Mouse (Mus musculus): ENCODE results near the gene Tldc2. TPM values are rescaled to one million over a fixed set of nuclear protein-coding genes. Genes with fewer than 3 reads are reported as not detected.

Tldc2 gene
- polyA plus RNA-seq, 1 experiment from 2014 or later: not detected

DNA sequence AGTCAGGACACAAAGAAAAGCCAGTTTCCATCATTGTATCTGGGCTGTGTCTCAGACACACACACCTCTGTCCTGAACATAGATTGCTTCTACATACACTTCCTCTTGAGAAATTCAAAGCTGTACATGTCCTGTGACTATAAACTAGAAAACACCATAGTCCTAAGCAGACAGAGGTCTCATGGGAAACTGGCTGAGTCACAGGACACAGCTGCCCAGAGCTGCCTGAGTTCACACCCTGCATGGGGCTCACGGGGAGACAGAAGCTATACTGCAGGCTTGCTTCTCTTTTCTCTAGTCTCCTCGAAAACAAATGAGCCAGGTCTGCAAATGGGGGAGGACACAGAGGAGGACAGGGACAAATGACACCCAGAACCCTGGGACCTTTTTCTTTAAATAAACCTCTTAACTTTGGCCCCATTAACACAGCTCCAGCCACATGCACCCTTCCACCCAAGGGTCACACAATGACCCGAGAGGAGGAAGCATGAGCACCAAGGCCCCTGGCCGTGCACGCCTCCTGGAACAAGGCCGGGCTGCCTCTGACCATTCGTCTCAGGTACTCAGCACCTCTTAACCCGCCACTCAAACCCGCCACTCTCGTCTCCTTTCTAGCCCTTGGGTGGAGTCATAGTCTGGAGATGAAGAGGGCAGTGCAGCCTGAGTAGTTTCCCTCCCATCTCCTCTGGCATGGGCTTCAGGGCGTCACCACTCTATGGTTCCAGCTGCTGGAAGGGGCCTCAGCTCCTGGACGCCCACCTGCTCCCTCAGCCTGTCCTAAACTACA is 12.9 kb downstream of the Tldc2 start:
- no peaks in the 10 kb centered on the region for H3K4me1 ChIP-seq (ENCODE audit: control insufficient read depth, insufficient read depth, low read length)
- DNase-seq (ENCODE audit: low spot score, missing footprints) (no peak), ATAC-seq (ENCODE audit: low FRiP score) (no peak)
- no peak overlapping the region for H3K4me2 ChIP-seq
- no peaks in the 10 kb centered on the region for H3K27me3 ChIP-seq (ENCODE audit: control insufficient read depth, insufficient read depth, low read length)
- H3K9me3 ChIP-seq (ENCODE audit: control insufficient read depth, low read length): no peaks in the 10 kb centered on the region
- H3K36me3 ChIP-seq (ENCODE audit: control insufficient read depth, insufficient read depth, low read length): no peaks in the 10 kb centered on the region
- H3K9ac ChIP-seq (ENCODE audit: low read length): no peak overlapping the region
- no peak overlapping the region for H3K4me3 ChIP-seq (ENCODE audit: low read depth, low read length)
- WGBS: 94% methylated on average over 12 of the region's 12 CpGs
- no peak overlapping the region for H3K27ac ChIP-seq (ENCODE audit: low read depth, low read length)

DNA sequence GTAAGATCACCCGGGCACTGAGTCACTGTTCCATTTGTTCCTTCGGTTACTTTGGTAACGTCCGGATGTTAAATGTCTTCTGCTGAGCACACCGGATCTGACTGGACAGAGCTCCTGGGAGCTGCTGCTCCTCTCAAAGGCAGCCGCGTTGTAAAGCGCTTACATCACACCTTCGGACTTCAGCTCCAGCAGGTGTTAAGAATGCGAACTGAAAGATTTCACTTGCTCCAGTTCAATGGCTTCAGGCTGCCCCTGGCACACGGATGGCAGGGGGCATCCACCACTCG is 13.4 kb downstream of the Tldc2 start:
- 92% methylated on average over 12 of the region's 12 CpGs for WGBS
- no peaks in the 10 kb centered on the region for H3K36me3 ChIP-seq (ENCODE audit: control insufficient read depth, insufficient read depth, low read length)
- no peaks in the 10 kb centered on the region for H3K4me1 ChIP-seq (ENCODE audit: control insufficient read depth, insufficient read depth, low read length)
- no peaks in the 10 kb centered on the region for H3K9me3 ChIP-seq (ENCODE audit: control insufficient read depth, low read length)
- H3K4me2 ChIP-seq: no peak overlapping the region
- no peak for DNase-seq (ENCODE audit: low spot score, missing footprints)
- H3K4me3 ChIP-seq (ENCODE audit: low read depth, low read length): no peak overlapping the region
- no peak overlapping the region for H3K27ac ChIP-seq (ENCODE audit: low read depth, low read length)
- ATAC-seq (ENCODE audit: low FRiP score): no peak
- H3K9ac ChIP-seq (ENCODE audit: low read length): no peak overlapping the region
- no peaks in the 10 kb centered on the region for H3K27me3 ChIP-seq (ENCODE audit: control insufficient read depth, insufficient read depth, low read length)

DNA sequence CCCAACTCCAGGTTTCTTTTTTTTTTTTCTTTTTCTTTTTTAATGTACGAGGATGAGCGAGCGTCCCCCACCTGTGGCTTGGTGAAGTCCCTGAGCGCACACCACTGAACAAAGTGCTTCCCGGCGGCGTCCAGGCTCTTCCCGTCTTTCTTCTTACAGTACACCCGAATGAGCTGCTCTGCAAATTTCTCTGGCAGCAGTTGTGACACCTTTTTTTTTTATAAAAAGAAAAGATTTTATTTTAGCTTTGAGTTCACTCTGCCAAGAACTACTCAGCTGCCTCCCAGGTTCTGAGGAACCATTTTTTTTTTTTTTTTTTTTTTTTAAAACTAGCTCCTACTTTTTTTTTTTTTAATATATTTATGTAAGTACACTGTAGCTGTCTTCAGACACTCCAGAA is 14.8 kb downstream of the Tldc2 start:
- H3K27ac ChIP-seq (ENCODE audit: low read depth, low read length): no peak overlapping the region
- ATAC-seq (ENCODE audit: low FRiP score): no peak
- no peak overlapping the region for H3K4me3 ChIP-seq (ENCODE audit: low read depth, low read length)
- no peaks in the 10 kb centered on the region for H3K9me3 ChIP-seq (ENCODE audit: control insufficient read depth, low read length)
- WGBS: 95% methylated on average over 9 of the region's 9 CpGs
- no peak overlapping the region for H3K9ac ChIP-seq (ENCODE audit: low read length)
- no peaks in the 10 kb centered on the region for H3K27me3 ChIP-seq (ENCODE audit: control insufficient read depth, insufficient read depth, low read length)
- no peaks in the 10 kb centered on the region for H3K4me1 ChIP-seq (ENCODE audit: control insufficient read depth, insufficient read depth, low read length)
- H3K36me3 ChIP-seq (ENCODE audit: control insufficient read depth, insufficient read depth, low read length): no peaks in the 10 kb centered on the region
- no peak for DNase-seq (ENCODE audit: low spot score, missing footprints)
- H3K4me2 ChIP-seq: no peak overlapping the region

DNA sequence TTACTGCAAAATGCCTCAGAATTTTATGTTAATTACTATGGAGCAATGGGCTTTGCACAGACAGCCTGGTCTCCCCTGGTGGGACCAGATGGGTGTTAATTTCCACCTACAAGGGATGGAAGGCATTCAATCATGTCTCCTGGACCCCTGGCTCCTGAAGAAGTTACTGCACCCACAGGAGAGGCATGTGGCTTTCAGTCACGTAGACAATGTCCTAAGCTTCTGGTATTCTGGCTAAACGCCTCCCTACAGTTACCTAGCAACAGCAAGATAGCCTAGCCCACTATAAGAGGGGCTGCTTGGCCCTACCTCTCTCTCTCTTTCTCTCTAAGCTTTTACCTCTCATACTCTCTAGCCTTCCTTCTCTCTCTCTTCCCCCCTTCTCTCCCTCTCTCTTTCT is 15.4 kb downstream of the Tldc2 start:
- 43% methylated on average over 2 of the region's 2 CpGs for WGBS
- no peaks in the 10 kb centered on the region for H3K36me3 ChIP-seq (ENCODE audit: control insufficient read depth, insufficient read depth, low read length)
- H3K4me3 ChIP-seq (ENCODE audit: low read depth, low read length): no peak overlapping the region
- H3K4me2 ChIP-seq: no peak overlapping the region
- H3K4me1 ChIP-seq (ENCODE audit: control insufficient read depth, insufficient read depth, low read length): no peaks in the 10 kb centered on the region
- DNase-seq (ENCODE audit: low spot score, missing footprints) (peak; percentile 65), ATAC-seq (ENCODE audit: low FRiP score) (no peak)
- H3K9ac ChIP-seq (ENCODE audit: low read length): no peak overlapping the region
- no peaks in the 10 kb centered on the region for H3K27me3 ChIP-seq (ENCODE audit: control insufficient read depth, insufficient read depth, low read length)
- H3K9me3 ChIP-seq (ENCODE audit: control insufficient read depth, low read length): no peaks in the 10 kb centered on the region
- H3K27ac ChIP-seq (ENCODE audit: low read depth, low read length): no peak overlapping the region

DNA sequence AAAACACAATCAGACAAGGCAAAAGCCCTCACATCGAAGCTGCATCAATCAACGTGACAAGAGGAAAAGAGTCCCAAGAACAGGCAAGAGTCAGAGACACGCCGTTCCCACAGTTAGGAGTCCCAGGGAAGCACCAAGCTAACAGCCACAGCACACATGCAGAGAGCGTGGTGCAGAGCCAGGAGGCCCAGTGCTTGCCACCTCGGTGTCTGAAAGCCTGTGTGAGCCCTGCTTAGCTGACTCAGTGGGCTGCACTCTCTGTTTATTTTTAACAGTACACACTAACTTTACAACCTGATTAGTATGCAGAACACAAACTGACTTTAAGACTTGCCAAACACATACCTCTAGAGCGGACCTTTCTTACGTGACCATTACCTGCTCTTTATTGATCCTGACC is 17.6 kb downstream of the Tldc2 start:
- Histone ChIP-seq H3K9me3 (ENCODE audit: control insufficient read depth, low read length) (no peaks in the 10 kb centered on the region), H3K36me3 (ENCODE audit: control insufficient read depth, insufficient read depth, low read length) (0 out of 2 replicates have a peak, but pooled peaks cover 3% of the 10 kb centered on the region)

DNA sequence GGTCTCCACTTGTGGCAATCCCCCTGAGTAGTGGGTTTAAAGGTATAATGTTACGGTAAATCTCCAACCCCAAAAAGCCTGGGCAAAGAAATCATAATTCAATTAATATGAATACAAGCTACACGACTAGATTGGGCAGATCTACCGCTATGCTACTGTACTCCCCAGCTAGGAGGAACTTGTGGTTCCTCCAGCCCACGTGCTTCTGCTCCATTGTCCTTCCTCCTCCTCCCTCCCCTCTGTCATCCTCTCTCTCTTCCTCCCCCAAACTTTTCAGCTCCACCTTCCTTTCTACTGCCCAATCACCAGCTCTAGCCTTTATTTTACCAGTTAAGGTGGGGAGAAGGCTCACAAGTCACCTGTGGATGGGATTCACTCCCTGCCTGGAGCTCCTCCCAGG is 21.4 kb downstream of the Tldc2 start:
- no peak overlapping the region for H3K4me3 ChIP-seq (ENCODE audit: low read depth, low read length)
- H3K36me3 ChIP-seq (ENCODE audit: control insufficient read depth, insufficient read depth, low read length): 0 out of 2 replicates have a peak, but pooled peaks cover 3% of the 10 kb centered on the region
- no peak for ATAC-seq (ENCODE audit: low FRiP score)
- DNase-seq (ENCODE audit: low spot score, missing footprints): no peak
- no peaks in the 10 kb centered on the region for H3K9me3 ChIP-seq (ENCODE audit: control insufficient read depth, low read length)
- no peaks in the 10 kb centered on the region for H3K27me3 ChIP-seq (ENCODE audit: control insufficient read depth, insufficient read depth, low read length)
- 93% methylated on average over 4 of the region's 4 CpGs for whole genome bisulfite sequencing
- no peak overlapping the region for H3K9ac ChIP-seq (ENCODE audit: low read length)
- H3K4me1 ChIP-seq (ENCODE audit: control insufficient read depth, insufficient read depth, low read length): no peaks in the 10 kb centered on the region
- no peak overlapping the region for H3K27ac ChIP-seq (ENCODE audit: low read depth, low read length)
- H3K4me2 ChIP-seq: no peak overlapping the region

More for the DNA sequence above, 17.6 kb downstream of the Tldc2 start:
- Histone ChIP-seq H3K4me1 (ENCODE audit: control insufficient read depth, insufficient read depth, low read length) (no peaks in the 10 kb centered on the region), H3K4me3 (ENCODE audit: low read depth, low read length) (no peak overlapping the region), H3K9ac (ENCODE audit: low read length) (no peak overlapping the region), H3K27me3 (ENCODE audit: control insufficient read depth, insufficient read depth, low read length) (no peaks in the 10 kb centered on the region), H3K4me2 (no peak overlapping the region), H3K27ac (ENCODE audit: low read depth, low read length) (no peak overlapping the region)
- 92% methylated on average over 8 of the region's 8 CpGs for WGBS
- DNase-seq (ENCODE audit: low spot score, missing footprints) (peak; percentile 66), ATAC-seq (ENCODE audit: low FRiP score) (no peak)

DNA sequence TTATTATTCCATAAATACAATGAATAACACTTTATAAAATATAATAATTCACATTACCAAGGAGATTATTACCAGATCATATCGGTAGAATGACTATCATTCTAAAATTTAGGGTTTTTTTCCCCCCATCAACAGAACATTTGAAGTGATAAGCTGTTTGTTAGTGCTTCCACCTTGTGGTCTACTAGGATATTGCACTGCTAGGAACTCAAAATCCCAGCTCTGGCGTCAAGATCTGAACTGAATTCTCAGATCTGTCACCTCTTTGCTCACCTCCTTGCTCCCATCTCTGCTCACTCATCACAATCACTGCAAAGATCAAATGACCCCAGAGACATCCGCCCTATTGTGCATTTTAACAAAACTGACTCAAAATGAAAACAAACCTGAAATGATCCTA is 30.1 kb downstream of the Tldc2 start:
- ATAC-seq (ENCODE audit: low FRiP score): no peak
- WGBS: 17% methylated on average over 3 of the region's 3 CpGs
- peak; percentile 94 for DNase-seq (ENCODE audit: low spot score, missing footprints)

DNA sequence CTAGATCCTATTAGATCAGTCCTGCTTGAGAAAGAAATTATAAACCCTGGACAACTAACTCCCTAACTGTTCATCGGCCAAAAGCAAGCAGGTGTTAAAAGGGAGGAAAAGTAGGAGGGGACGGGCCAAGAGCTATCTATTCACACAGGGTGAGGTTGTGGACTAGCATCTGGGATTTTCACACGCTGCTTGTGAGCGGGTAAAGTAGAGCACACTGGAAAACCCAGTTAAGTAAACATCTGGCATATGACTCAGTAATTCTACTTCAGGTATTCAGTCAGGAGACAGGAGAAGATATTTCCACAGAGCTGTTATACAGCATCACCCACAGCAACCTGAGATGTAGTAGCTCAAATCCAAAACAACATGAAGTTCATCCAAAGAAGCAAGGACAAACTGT is 31.7 kb downstream of the Tldc2 start:
- Histone ChIP-seq H3K4me3 (ENCODE audit: low read depth, low read length) (no peak overlapping the region), H3K9me3 (ENCODE audit: control insufficient read depth, low read length) (no peaks in the 10 kb centered on the region), H3K27me3 (ENCODE audit: control insufficient read depth, insufficient read depth, low read length) (no peaks in the 10 kb centered on the region), H3K27ac (ENCODE audit: low read depth, low read length) (no peak overlapping the region), H3K4me1 (ENCODE audit: control insufficient read depth, insufficient read depth, low read length) (no peaks in the 10 kb centered on the region), H3K9ac (ENCODE audit: low read length) (no peak overlapping the region), H3K36me3 (ENCODE audit: control insufficient read depth, insufficient read depth, low read length) (0 out of 2 replicates have a peak, but pooled peaks cover 4% of the 10 kb centered on the region), H3K4me2 (no peak overlapping the region)
- DNase-seq (ENCODE audit: low spot score, missing footprints) (no peak), ATAC-seq (ENCODE audit: low FRiP score) (no peak)
- 94% methylated on average over 4 of the region's 4 CpGs for WGBS

More for the DNA sequence above, 30.1 kb downstream of the Tldc2 start:
- Histone ChIP-seq H3K4me3 (ENCODE audit: low read depth, low read length) (no peak overlapping the region), H3K4me2 (no peak overlapping the region), H3K36me3 (ENCODE audit: control insufficient read depth, insufficient read depth, low read length) (0 out of 2 replicates have a peak, but pooled peaks cover 4% of the 10 kb centered on the region), H3K27ac (ENCODE audit: low read depth, low read length) (no peak overlapping the region), H3K9ac (ENCODE audit: low read length) (no peak overlapping the region), H3K9me3 (ENCODE audit: control insufficient read depth, low read length) (no peaks in the 10 kb centered on the region), H3K4me1 (ENCODE audit: control insufficient read depth, insufficient read depth, low read length) (no peaks in the 10 kb centered on the region), H3K27me3 (ENCODE audit: control insufficient read depth, insufficient read depth, low read length) (no peaks in the 10 kb centered on the region)

DNA sequence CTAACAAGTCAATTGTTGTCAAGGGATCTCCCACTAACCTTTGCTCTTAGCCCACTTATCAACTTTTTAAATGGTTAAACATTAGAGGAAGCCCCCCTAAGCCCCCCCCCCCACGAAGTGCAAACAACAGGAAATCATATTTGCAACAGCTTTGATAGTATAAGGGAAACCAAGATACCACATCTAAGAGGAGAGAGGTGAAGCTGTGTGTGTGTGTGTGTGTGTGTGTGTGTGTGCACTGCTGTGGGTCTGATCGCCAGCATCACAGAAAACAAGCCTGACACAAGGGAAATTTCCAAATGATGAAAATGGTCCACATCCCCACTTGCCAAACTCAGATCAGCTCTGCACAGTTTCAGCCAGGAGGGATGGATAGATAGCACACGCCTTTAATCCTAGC is 32.2 kb downstream of the Tldc2 start:
- Histone ChIP-seq H3K9me3 (ENCODE audit: control insufficient read depth, low read length) (no peaks in the 10 kb centered on the region), H3K9ac (ENCODE audit: low read length) (no peak overlapping the region), H3K4me1 (ENCODE audit: control insufficient read depth, insufficient read depth, low read length) (no peaks in the 10 kb centered on the region), H3K27ac (ENCODE audit: low read depth, low read length) (no peak overlapping the region), H3K36me3 (ENCODE audit: control insufficient read depth, insufficient read depth, low read length) (0 out of 2 replicates have a peak, but pooled peaks cover 4% of the 10 kb centered on the region), H3K4me2 (no peak overlapping the region), H3K27me3 (ENCODE audit: control insufficient read depth, insufficient read depth, low read length) (no peaks in the 10 kb centered on the region), H3K4me3 (ENCODE audit: low read depth, low read length) (no peak overlapping the region)
- DNase-seq (ENCODE audit: low spot score, missing footprints): no peak
- WGBS: 83% methylated on average over 3 of the region's 3 CpGs
- ATAC-seq (ENCODE audit: low FRiP score): no peak

All from midbrain, embryonic 11.5 days (tissue).